Mouse (Mus musculus) embryonic fibroblast, embryonic 13.5 days (primary cell): ENCODE data around the gene BC051142.
"Not testable (repeated sequence)": the region's sequence is repeated elsewhere in the genome, so short reads cannot be mapped to it uniquely, and the experiment has no call there.

Source experiments
- CTCF ChIP-seq: IDR thresholded peaks from 2 replicates; pipeline ENCODE4 v1.5.1; 2011; ENCODE audit warnings: mild to moderate bottlenecking, control low read depth, low read length, moderate library complexity, borderline replicate concordance; ENCODE audit not compliant: insufficient read depth
- POLR2A ChIP-seq: IDR thresholded peaks from 2 replicates; pipeline ENCODE4 v1.6.1; 2011; ENCODE audit warnings: low read depth, mild to moderate bottlenecking, control low read depth, low read length, moderate library complexity

DNA sequence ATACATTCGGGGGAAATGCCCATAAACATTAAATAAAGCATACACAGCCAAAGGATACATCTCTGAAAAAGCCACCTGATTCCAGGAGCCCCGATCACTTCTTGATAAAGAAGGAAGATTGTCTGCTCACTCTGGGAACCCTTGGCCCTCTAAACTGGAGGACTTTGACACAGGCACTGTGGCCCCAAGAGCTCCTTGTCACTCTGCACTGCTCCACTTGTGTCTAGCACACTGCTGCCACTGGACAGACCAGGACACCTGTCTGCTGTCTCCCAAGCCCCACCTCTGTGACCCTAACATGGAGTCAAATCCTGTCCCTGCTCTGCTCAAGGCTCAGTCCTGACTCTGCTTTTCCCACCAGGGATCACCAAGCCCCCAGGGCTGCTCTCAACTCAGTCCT, 96.5 kb downstream of the BC051142 start:
- TF ChIP-seq CTCF, POLR2A: not testable (repeated sequence)
